Mouse (Mus musculus) ES-Bruce4 (cell line): Measurements from ENCODE around the gene Rph3al.

ENCODE experiments used
- CTCF ChIP-seq: IDR thresholded peaks from one replicate; pipeline ENCODE4 v1.8.1; 2011; ENCODE audit warnings: low read depth, low read length
- EP300 ChIP-seq: IDR thresholded peaks from 2 replicates; pipeline ENCODE4 v1.6.1; 2011; ENCODE audit warnings: low read depth, low read length; ENCODE audit not compliant: insufficient read depth

DNA sequence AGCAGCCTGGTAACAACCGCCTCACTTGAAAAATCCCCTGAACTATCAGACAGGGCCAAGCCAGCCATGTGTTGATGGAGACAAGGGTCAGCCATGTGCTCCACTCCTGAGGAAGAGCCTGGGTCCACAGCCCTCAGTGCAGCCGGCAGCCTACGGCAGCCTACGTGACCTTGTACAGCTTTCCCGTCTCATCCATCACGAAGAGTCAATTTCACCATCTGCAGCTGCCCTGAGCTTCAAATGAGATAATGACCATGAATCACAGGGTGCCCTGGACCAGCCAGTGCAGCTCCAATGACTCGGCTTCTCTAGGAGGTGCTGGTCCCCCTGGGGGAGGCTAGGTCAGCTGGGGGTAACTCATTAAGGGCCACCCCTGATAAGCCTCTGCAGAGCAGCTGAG, 91.6 kb downstream of the Rph3al start:
- TF ChIP-seq CTCF: no peak
- no peak for TF ChIP-seq EP300
